In the genomic region with DNA sequence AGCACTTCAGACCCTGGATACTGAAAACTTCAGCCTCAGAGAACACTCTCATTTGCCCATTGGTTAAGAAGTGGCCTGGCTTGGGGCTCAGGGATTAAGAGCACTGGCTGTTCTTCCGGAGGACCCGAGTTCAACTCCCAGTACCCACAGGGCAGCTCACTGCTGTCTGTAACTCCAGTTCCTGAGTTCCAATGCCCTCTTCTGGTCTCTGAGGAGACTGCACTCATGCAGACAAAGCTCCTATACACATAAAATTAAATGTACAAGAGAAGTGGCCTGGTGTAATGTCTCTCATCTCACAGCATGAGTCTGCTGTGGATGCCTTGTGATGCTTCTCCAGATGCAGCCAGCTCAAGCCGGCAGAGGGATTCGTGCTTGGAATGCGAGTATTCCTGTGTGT, we compare ENCODE assay signal across 17 mouse cellular contexts. TPM values are rescaled to one million over a fixed set of nuclear protein-coding genes. Genes with fewer than 3 reads are reported as not detected.
DNase-seq lines count a peak whose midpoint lies in the region; ATAC-seq and TF ChIP-seq lines count a peak whose summit lies in the region.
"Had no signal": no experiment of that assay in that cellular context is flagged by ENCODE, and none has a peak within 500 bp of the region (broad histone marks: within the 10 kb centered on the region; RNA-seq: fewer than 3 reads in every experiment).

No protein-coding gene starts in this region.

- H3K27ac ChIP-seq in layer of hippocampus, adult 2 months: no peak overlapping the region
- H3K27ac ChIP-seq: heart, embryonic 15.5 days; hindbrain, embryonic 13.5 days; midbrain, embryonic 12.5 days; stomach, embryonic 15.5 days had no signal

- no peak overlapping the region for H3K4me3 ChIP-seq in layer of hippocampus, adult 2 months
- H3K4me3 ChIP-seq: erythroblast, embryonic 14.5 days; heart, embryonic 15.5 days; hindbrain, embryonic 13.5 days; midbrain, embryonic 12.5 days; stomach, embryonic 15.5 days had no signal

- no peak for ATAC-seq in erythroid progenitor cell, adult 5-6 weeks (replicated peaks; ENCODE audit: low FRiP score, poor library complexity, severe bottlenecking)

- no peak for DNase-seq in layer of hippocampus, adult 2 months (ENCODE audit: low spot score in 2 of 2)
- DNase-seq in layer of hippocampus, postnatal 14 days (ENCODE audit: low spot score in 2 of 2): no peak
- DNase-seq in thymus, postnatal 25 days: peak; percentile 18
- DNase-seq in thymus, postnatal 10 days (ENCODE audit: low spot score in 2 of 2): no peak
- peak; percentile 65 for DNase-seq in R1 (ENCODE audit: low read depth, low spot score)
- DNase-seq in right cerebral cortex, adult 18-20 months: no peak
- DNase-seq: cerebellum, adult 8-10 months; liver; lung, postnatal 14 days had no signal

- peak; percentile 67 for TF ChIP-seq CTCF in layer of hippocampus, adult 2 months (conservative IDR thresholded peaks at IDR 0.05)

RNA-seq across cellular contexts. Expression of a gene that starts 3.3 kb away (rescaled TPM):
- total RNA-seq in layer of hippocampus, adult 2 months (2021): 10 to 100 TPM; 12.2 to 15.1 TPM
- total RNA-seq in layer of hippocampus, postnatal 14 days (2021): 10 to 100 TPM; 10.3 to 11.6 TPM
- 2.1 and 2.9 TPM in 2 replicates for total RNA-seq in erythroid progenitor cell, adult 5-6 weeks (2015; ENCODE audit: low replicate concordance)
- total RNA-seq in erythroid progenitor cell, adult 5-6 weeks (2017; ENCODE audit: low replicate concordance): 0.39 and 0.61 TPM in 2 replicates

RNA-seq across cellular contexts. Expression of a gene that starts 14.8 kb away (rescaled TPM):
- not detected for total RNA-seq in layer of hippocampus, adult 2 months (2021)
- under 1 TPM; 0.23 to 0.26 TPM for total RNA-seq in layer of hippocampus, postnatal 14 days (2021)
- total RNA-seq in erythroid progenitor cell, adult 5-6 weeks (2015; ENCODE audit: low replicate concordance): not detected in 2 replicates
- total RNA-seq in erythroid progenitor cell, adult 5-6 weeks (2017; ENCODE audit: low replicate concordance): not detected in 2 replicates
- total RNA-seq: G1E; gastrocnemius, postnatal 4 days had no signal

Comparison
In these comparisons a context has a peak if more than half of its experiments do, and no peak if none do; other contexts are left out.
1. DNase-seq: peak in thymus, postnatal 25 days (single experiment) and R1 (single experiment); none in layer of hippocampus, adult 2 months (0 of 2), layer of hippocampus, postnatal 14 days (0 of 2), thymus, postnatal 10 days (0 of 2) and right cerebral cortex, adult 18-20 months (single experiment).